Mouse (Mus musculus): ENCODE results near the gene Grsf1.

GRCm38 (mm10) chr5:88703551-88703950, 27.6 kb upstream of the Grsf1 start:
- TF ChIP-seq POLR2A (IDR thresholded peaks at IDR 0.05; ENCODE audit: borderline replicate concordance, insufficient read depth, low read length) (no peak), CTCF (IDR thresholded peaks at IDR 0.05; ENCODE audit: borderline replicate concordance, insufficient read depth, low read depth, low read length) (no peak)

Measured in cerebellum, adult 2 months (tissue).